Comparison of ENCODE assay signal across 27 mouse cellular contexts in genomic region chr1:173645393-173645792, GRCm38 (mm10). TPM values are rescaled to one million over a fixed set of nuclear protein-coding genes. Genes with fewer than 3 reads are reported as not detected.
"Had no signal": no experiment of that assay in that cellular context is flagged by ENCODE, and none has a peak within 500 bp of the region (broad histone marks: within the 10 kb centered on the region; RNA-seq: fewer than 3 reads in every experiment).

No protein-coding gene starts in this region.

- H3K9ac ChIP-seq: heart, embryonic 12.5 days; hindbrain, embryonic 12.5 days; hindbrain, embryonic 14.5 days; intestine, embryonic 15.5 days; limb, embryonic 13.5 days; limb, embryonic 15.5 days; liver, embryonic 12.5 days had no signal

- DNase-seq: gastrocnemius, postnatal 10 days; gastrocnemius, postnatal 25 days; heart, adult 18-20 months; heart, postnatal 10 days; heart, postnatal 4 days; kidney, adult 18-20 months; kidney, adult 8-10 months; kidney, postnatal 14 days; kidney, postnatal 36 days; layer of hippocampus, adult 9-11 months; layer of hippocampus, postnatal 36 days; left cerebral cortex, postnatal 4 days had no signal

- H3K27ac ChIP-seq: heart, embryonic 10.5 days; hindbrain, embryonic 10.5 days; hindbrain, embryonic 12.5 days; hindbrain, embryonic 14.5 days; intestine, embryonic 15.5 days; kidney, postnatal 0 days; limb, embryonic 13.5 days; limb, embryonic 15.5 days; liver, embryonic 12.5 days had no signal

- H3K27me3 ChIP-seq: heart, embryonic 12.5 days; hindbrain, embryonic 12.5 days; intestine, embryonic 15.5 days; limb, embryonic 13.5 days; limb, embryonic 15.5 days; liver, embryonic 12.5 days had no signal

- H3K36me3 ChIP-seq: heart, embryonic 10.5 days; heart, embryonic 12.5 days; hindbrain, embryonic 10.5 days; hindbrain, embryonic 12.5 days; intestine, embryonic 15.5 days; limb, embryonic 13.5 days; limb, embryonic 15.5 days; liver, embryonic 12.5 days had no signal

- H3K9me3 ChIP-seq: heart, embryonic 10.5 days; heart, embryonic 12.5 days; hindbrain, embryonic 10.5 days; hindbrain, embryonic 12.5 days; intestine, embryonic 15.5 days; limb, embryonic 13.5 days; limb, embryonic 15.5 days; liver, embryonic 12.5 days had no signal

- H3K4me2 ChIP-seq: heart, embryonic 12.5 days; hindbrain, embryonic 12.5 days; hindbrain, embryonic 14.5 days; intestine, embryonic 15.5 days; limb, embryonic 13.5 days; limb, embryonic 15.5 days; liver, embryonic 12.5 days had no signal

- H3K4me3 ChIP-seq: heart, embryonic 10.5 days; heart, embryonic 12.5 days; hindbrain, embryonic 10.5 days; hindbrain, embryonic 12.5 days; intestine, embryonic 15.5 days; limb, embryonic 13.5 days; limb, embryonic 15.5 days; liver, embryonic 12.5 days had no signal

- ATAC-seq: hindbrain, embryonic 16.5 days; inflammation-experienced regulatory T-cells, adult 6 months; intestine, embryonic 15.5 days; intestine, postnatal 0 days; liver, embryonic 12.5 days had no signal

- H3K4me1 ChIP-seq: heart, embryonic 10.5 days; heart, embryonic 12.5 days; hindbrain, embryonic 10.5 days; hindbrain, embryonic 12.5 days; intestine, embryonic 15.5 days; limb, embryonic 13.5 days; limb, embryonic 15.5 days; liver, embryonic 12.5 days had no signal

RNA-seq across cellular contexts. Expression of gene Ifi209, which starts 14.7 kb away (rescaled TPM):
- polyA plus RNA-seq: hindbrain, embryonic 10.5 days; hindbrain, embryonic 12.5 days had no signal

RNA-seq across cellular contexts. Expression of gene Ifi208, which starts 28.1 kb away (rescaled TPM):
- polyA plus RNA-seq: heart, embryonic 10.5 days; hindbrain, embryonic 10.5 days; hindbrain, embryonic 12.5 days; hindbrain, embryonic 14.5 days; hindbrain, embryonic 16.5 days; intestine, postnatal 0 days; kidney, postnatal 0 days; limb, embryonic 11.5 days; limb, embryonic 13.5 days had no signal

RNA-seq across cellular contexts. Expression of gene Ifi213, which starts 46.3 kb away (rescaled TPM):
- polyA plus RNA-seq: heart, embryonic 10.5 days; hindbrain, embryonic 10.5 days; hindbrain, embryonic 12.5 days; kidney, embryonic 14.5 days; limb, embryonic 11.5 days; limb, embryonic 13.5 days; liver, embryonic 12.5 days had no signal
